Mouse (Mus musculus) MEL (cell line): ENCODE results near the gene Wdr24. TPM values are rescaled to one million over a fixed set of nuclear protein-coding genes. Genes with fewer than 3 reads are reported as not detected.

Experiments used
- DNase-seq: peaks from one replicate; pipeline ENCODE4 v3.0.0; 2011; ENCODE audit warnings: low read depth, low spot score
- H3K27ac ChIP-seq: 2 replicates; pipeline ENCODE4 v1.5.1; 2012; ENCODE audit warnings: low read depth, mild to moderate bottlenecking, control low read depth, low read length, moderate library complexity; ENCODE audit not compliant: control insufficient read depth
- H3K27me3 ChIP-seq, 2 experiments: fragments of 150-350 bp in 1 of 2; sonication (generic) in 1 of 2; 2 replicates each; pipeline ENCODE4 v1.6.1; 2012; ENCODE audit warnings: low read length in 2 of 2, mild to moderate bottlenecking in 2 of 2, improper control_type of control experiment in 1 of 2, moderate library complexity in 1 of 2; ENCODE audit not compliant: insufficient read depth in 2 of 2, control insufficient read depth in 1 of 2
- H3K36me3 ChIP-seq, 2 experiments: 2 replicates each; pipeline ENCODE4 v1.6.1; 2012 to 2014; ENCODE audit warnings: low read length in 2 of 2, improper control_type of control experiment in 1 of 2, inconsistent platforms in 1 of 2, mild to moderate bottlenecking in 1 of 2; ENCODE audit not compliant: insufficient read depth in 2 of 2, control insufficient read depth in 1 of 2
- H3K4me1 ChIP-seq, 2 experiments: fragments of 150-350 bp in 1 of 2; sonication (generic) in 1 of 2; 2 replicates each; pipeline ENCODE4 v1.6.1; 2012; ENCODE audit warnings: low read length in 2 of 2, improper control_type of control experiment in 1 of 2, mild to moderate bottlenecking in 1 of 2; ENCODE audit not compliant: insufficient read depth in 2 of 2, control insufficient read depth in 1 of 2
- H3K4me3 ChIP-seq, 2 experiments: fragments of 150-350 bp in 1 of 2; sonication (generic) in 1 of 2; 2 replicates each; pipeline ENCODE4 v1.5.1; 2012; ENCODE audit warnings: low read depth in 2 of 2, low read length in 2 of 2, mild to moderate bottlenecking in 2 of 2, moderate library complexity in 2 of 2, control low read depth in 1 of 2, improper control_type of control experiment in 1 of 2; ENCODE audit not compliant: control insufficient read depth in 1 of 2, insufficient read depth in 1 of 2
- H3K79me2 ChIP-seq: 2 replicates; pipeline ENCODE4 v1.6.1; 2012; ENCODE audit warnings: mild to moderate bottlenecking, low read length, moderate library complexity; ENCODE audit not compliant: control insufficient read depth, poor library complexity, insufficient read depth
- H3K9ac ChIP-seq: 2 replicates; pipeline ENCODE4 v1.6.1; 2012; ENCODE audit warnings: low read depth, mild to moderate bottlenecking, control low read depth, low read length, moderate library complexity; ENCODE audit not compliant: control insufficient read depth, poor library complexity, severe bottlenecking
- H3K9me3 ChIP-seq: fragments of 150-350 bp; sonication (generic); replicated peaks from 2 replicates; pipeline ENCODE4 v1.6.1; 2012; ENCODE audit warnings: mild to moderate bottlenecking, low read length, improper control_type of control experiment, moderate library complexity; ENCODE audit not compliant: insufficient read depth
- CHD1 ChIP-seq: IDR thresholded peaks from 2 replicates; pipeline ENCODE4 v1.6.1; 2012; ENCODE audit warnings: low read depth, mild to moderate bottlenecking, inconsistent platforms, low read length, improper control_type of control experiment
- CTCF ChIP-seq, 3 experiments: IDR thresholded peaks in 2 of 3; conservative IDR thresholded peaks in 1 of 3; 2 replicates each; pipeline ENCODE4 v1.5.1; 2011 to 2012; ENCODE audit warnings: low read length in 3 of 3, low read depth in 2 of 3, mild to moderate bottlenecking in 2 of 3, improper control_type of control experiment in 1 of 3, inconsistent platforms in 1 of 3, mixed read lengths in 1 of 3, moderate library complexity in 1 of 3; ENCODE audit not compliant: control insufficient read depth in 1 of 3, insufficient read depth in 1 of 3, poor library complexity in 1 of 3, severe bottlenecking in 1 of 3
- E2F4 ChIP-seq: IDR thresholded peaks from 2 replicates; pipeline ENCODE4 v1.6.1; 2011; ENCODE audit warnings: low read depth, low read length, improper control_type of control experiment, borderline replicate concordance
- ELF1 ChIP-seq: IDR thresholded peaks from 2 replicates; pipeline ENCODE4 v1.6.1; 2014; ENCODE audit warnings: low read depth, mild to moderate bottlenecking, inconsistent platforms, low read length, improper control_type of control experiment, moderate library complexity
- ETS1 ChIP-seq: IDR thresholded peaks from 2 replicates; pipeline ENCODE4 v1.6.1; 2012; ENCODE audit warnings: low read depth, mild to moderate bottlenecking, inconsistent platforms, low read length, improper control_type of control experiment, moderate library complexity
- JUND ChIP-seq: IDR thresholded peaks from 2 replicates; pipeline ENCODE4 v1.6.1; 2011; ENCODE audit warnings: low read depth, mild to moderate bottlenecking, improper control_type of control experiment, low read length
- KAT2A ChIP-seq: conservative IDR thresholded peaks from 2 replicates; pipeline ENCODE4 v1.6.1; 2012; ENCODE audit warnings: low read depth, low read length, improper control_type of control experiment, inconsistent platforms
- MAFK ChIP-seq: IDR thresholded peaks from 2 replicates; pipeline ENCODE4 v1.6.1; 2011; ENCODE audit warnings: low read depth, mild to moderate bottlenecking, low read length, improper control_type of control experiment, borderline replicate concordance
- MXI1 ChIP-seq: IDR thresholded peaks from 2 replicates; pipeline ENCODE4 v1.6.1; 2011; ENCODE audit warnings: mild to moderate bottlenecking, low read depth, low read length, improper control_type of control experiment
- MYB ChIP-seq: IDR thresholded peaks from 2 replicates; pipeline ENCODE4 v1.6.1; 2011; ENCODE audit warnings: mild to moderate bottlenecking, low read depth, low read length, improper control_type of control experiment
- MYC ChIP-seq: IDR thresholded peaks from 2 replicates; pipeline ENCODE4 v1.6.1; 2011; ENCODE audit warnings: low read depth, mild to moderate bottlenecking, low read length, improper control_type of control experiment, moderate library complexity
- POLR2AphosphoS2 ChIP-seq: IDR thresholded peaks from 2 replicates; pipeline ENCODE4 v1.6.1; 2011; ENCODE audit warnings: low read length, improper control_type of control experiment
- POLR2AphosphoS5 ChIP-seq: IDR thresholded peaks from 2 replicates; pipeline ENCODE4 v1.6.1; 2012; ENCODE audit warnings: low read depth, borderline replicate concordance, mild to moderate bottlenecking, inconsistent platforms, low read length, moderate library complexity, mixed read lengths
- RAD21 ChIP-seq: IDR thresholded peaks from 2 replicates; pipeline ENCODE4 v1.6.1; 2011; ENCODE audit warnings: mild to moderate bottlenecking, low read depth, low read length, improper control_type of control experiment
- TCF12 ChIP-seq: IDR thresholded peaks from 2 replicates; pipeline ENCODE4 v1.6.1; 2014; ENCODE audit warnings: low read depth, mild to moderate bottlenecking, inconsistent platforms, low read length, improper control_type of control experiment, moderate library complexity
- ZKSCAN1 ChIP-seq: IDR thresholded peaks from 2 replicates; pipeline ENCODE4 v1.6.1; 2012; ENCODE audit warnings: low read depth, mild to moderate bottlenecking, inconsistent platforms, low read length, improper control_type of control experiment, moderate library complexity
- ZNF384 ChIP-seq: IDR thresholded peaks from 2 replicates; pipeline ENCODE4 v1.6.1; 2012; ENCODE audit warnings: low read depth, mild to moderate bottlenecking, inconsistent platforms, low read length, improper control_type of control experiment
- polyA plus RNA-seq, 2 experiments: library from polyadenylated mRNA; stranded (reverse) in 1 of 2; unstranded in 1 of 2; fragments of >175 nt in 1 of 2; fragments of >200 nt in 1 of 2; gene quantifications; 2 replicates each; pipeline versions ENCODE4 v1.2.1 to v1.2.4; 2012; ENCODE audit warnings: low replicate concordance in 2 of 2, low read depth in 1 of 2; ENCODE audit not compliant: insufficient read length in 2 of 2, insufficient read depth in 1 of 2, missing spikeins in 1 of 2
- total RNA-seq: library from RNA; depleted of rRNA; stranded (reverse); fragments of 300-350 nt; gene quantifications from 2 replicates; pipeline ENCODE4 v1.2.3, GENCODE M21; 2012

Gene Wdr24
- total and polyA plus RNA-seq, 3 experiments, result 35.0 to 38.8 TPM; not detected in 1

DNA sequence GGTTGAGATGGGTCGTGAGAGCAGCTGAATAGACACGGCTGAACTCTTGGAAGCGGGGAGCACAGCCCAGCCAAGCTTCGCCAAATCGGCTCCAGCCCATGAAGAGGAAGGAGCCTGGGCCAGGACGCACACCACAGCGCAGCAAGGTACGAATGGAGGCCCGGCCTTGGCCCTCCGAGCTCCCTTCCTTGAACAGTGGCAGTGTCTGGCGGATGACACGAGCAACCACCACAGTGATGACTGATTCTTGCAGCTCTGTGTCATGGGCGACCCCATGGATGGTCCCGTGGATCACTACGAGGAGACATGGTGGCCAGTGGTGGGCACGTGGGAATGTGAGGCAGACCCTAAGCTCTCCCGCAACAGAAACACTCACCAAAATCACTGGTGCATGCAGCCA lies 28.4 kb upstream of the Wdr24 start:
- Histone ChIP-seq H3K79me2 (peaks cover 20% of the 10 kb centered on the region), H3K36me3 (peaks cover 0 to 9% of the 10 kb centered on the region in 2 experiments; a peak in 1 of 4 replicates), H3K4me3 (no peak overlapping the region), H3K9ac (no peak overlapping the region), H3K27ac (no peak overlapping the region), H3K4me1 (peaks cover 0 to 30% of the 10 kb centered on the region in 2 experiments; a peak in 2 of 4 replicates), H3K27me3 (no peaks in the 10 kb centered on the region), H3K9me3 (no peaks in the 10 kb centered on the region)
- DNase-seq, result no peak
- TF ChIP-seq TCF12, result no peak
- TF ChIP-seq MYB, result no peak
- TF ChIP-seq MYC, result no peak
- TF ChIP-seq ELF1, result no peak
- TF ChIP-seq ETS1, result no peak
- no peak for TF ChIP-seq RAD21
- no peak for TF ChIP-seq CTCF (IDR thresholded peaks at IDR 0.05 in 2 of 3, conservative IDR thresholded peaks at IDR 0.05 in 1 of 3; ENCODE audit: control insufficient read depth in 1 of 3, insufficient read depth in 1 of 3, low read depth in 2 of 3, low read length in 3 of 3, poor library complexity in 1 of 3, severe bottlenecking in 1 of 3)
- TF ChIP-seq POLR2AphosphoS5, result no peak

DNA sequence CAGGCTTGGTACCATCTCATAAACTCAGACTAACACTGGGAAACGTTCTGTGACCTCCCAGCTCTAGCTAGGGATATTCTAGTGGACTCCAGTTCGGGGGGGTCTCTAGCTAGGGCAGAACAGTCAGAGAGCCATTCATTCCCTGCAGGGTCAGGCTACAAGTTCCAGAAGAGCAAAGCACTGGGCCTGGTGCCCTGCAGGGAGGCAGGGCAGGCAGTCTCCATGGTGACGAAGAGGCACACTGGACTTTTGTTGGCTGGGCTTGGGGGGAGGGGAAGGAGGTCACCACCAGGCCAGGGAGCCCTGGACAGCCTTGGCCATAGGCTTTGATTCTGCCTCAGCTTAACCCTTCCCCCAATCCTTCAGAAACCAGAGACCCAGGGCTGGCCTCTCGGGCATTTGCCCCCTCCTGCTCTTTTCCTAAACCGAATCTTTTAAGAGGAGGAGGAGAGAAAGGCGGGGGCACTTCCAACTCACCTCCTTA lies 27.8 kb upstream of the Wdr24 start, which contains the start of gene AC134908.4:
AC134908.4 (minus strand) TSS at position 51 of the 484 bp plus-strand sequence.
- Histone ChIP-seq H3K9me3 (no peaks in the 10 kb centered on the region), H3K27ac (no peak within 1 kb of the TSS), H3K4me1 (peaks cover 0 to 29% of the 10 kb centered on the region in 2 experiments; a peak in 2 of 4 replicates), H3K79me2 (peaks cover 20% of the 10 kb centered on the region), H3K27me3 (no peaks in the 10 kb centered on the region), H3K4me3 (peak within 1 kb of the TSS; percentile 69 to 95), H3K9ac (peak within 1 kb of the TSS; percentile 73), H3K36me3 (peaks cover 0 to 8% of the 10 kb centered on the region in 2 experiments; a peak in 1 of 4 replicates)
- no peak for TF ChIP-seq POLR2AphosphoS5
- TF ChIP-seq ZNF384, result no peak
- TF ChIP-seq POLR2AphosphoS2, result no peak
- no peak for TF ChIP-seq MAFK
- TF ChIP-seq KAT2A, result no peak
- TF ChIP-seq E2F4, result no peak
- no peak for TF ChIP-seq CHD1
- no peak for TF ChIP-seq MXI1
- TF ChIP-seq JUND, result no peak
- no peak for TF ChIP-seq ZKSCAN1
- DNase-seq, result no peak
